Mouse (Mus musculus) Muller cell, postnatal 12 days (primary cell): ENCODE data around the gene Prkar1b.
A peak's percentile ranks its signal among the peaks of the same experiment; 100 is the strongest.

ENCODE experiments used
- DNase-seq: peaks from one replicate; pipeline ENCODE4 v3.0.0-alpha.2; 2015; ENCODE audit errors: inconsistent ontology term

The Prkar1b gene

GRCm38 (mm10) chr5:139004588-139004987, 145.2 kb downstream of the Prkar1b start:
- no peak for DNase-seq

- no peak for DNase-seq
Observed at GRCm38 (mm10) chr5:138999716-139000115, 150.1 kb downstream of the Prkar1b start.

DNA sequence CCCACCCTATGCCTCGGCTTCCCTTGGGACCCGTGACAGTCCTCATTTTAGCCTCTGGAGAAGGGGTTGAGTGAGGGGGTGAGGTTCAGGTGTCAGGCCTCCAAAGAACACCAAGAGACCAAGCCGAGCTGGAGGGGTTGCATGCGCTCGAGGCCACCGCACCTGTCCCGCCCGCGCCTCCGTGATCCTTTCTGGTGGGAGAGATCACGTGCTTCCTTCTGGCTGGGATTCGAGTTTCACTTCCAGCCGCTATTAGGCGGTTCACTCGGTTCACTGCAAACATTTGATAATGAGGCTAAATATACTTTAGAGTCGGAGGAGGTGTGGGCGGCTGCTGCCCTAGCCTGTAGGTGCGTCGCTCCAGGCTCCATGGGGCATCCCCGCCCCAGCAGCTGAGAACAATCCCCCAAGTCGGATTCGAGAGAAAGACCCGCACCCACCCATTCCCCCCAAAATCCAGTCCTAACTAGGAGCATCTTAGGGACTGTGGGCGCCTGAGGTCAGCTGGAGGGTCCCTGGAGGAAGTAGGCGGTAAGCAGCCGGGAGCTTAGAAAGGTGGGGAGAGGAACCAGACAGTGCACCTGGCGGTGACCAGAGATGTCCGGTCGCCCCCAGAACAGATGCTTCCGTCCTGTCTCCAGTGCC, 151.7 kb downstream of the Prkar1b start:
- peak; percentile 61 for DNase-seq

- DNase-seq = peak; percentile 91
Observed at GRCm38 (mm10) chr5:138997171-138997788, 152.5 kb downstream of the Prkar1b start, which contains the start of gene Pdgfa. Gene Pdgfa (minus strand): TSS chr5:138997370.

- DNase-seq = no peak
Observed at GRCm38 (mm10) chr5:138996322-138997073, 153.3 kb downstream of the Prkar1b start.

- peak; percentile 94 for DNase-seq
Observed at GRCm38 (mm10) chr5:138995721-138996311, 154.0 kb downstream of the Prkar1b start.

DNA sequence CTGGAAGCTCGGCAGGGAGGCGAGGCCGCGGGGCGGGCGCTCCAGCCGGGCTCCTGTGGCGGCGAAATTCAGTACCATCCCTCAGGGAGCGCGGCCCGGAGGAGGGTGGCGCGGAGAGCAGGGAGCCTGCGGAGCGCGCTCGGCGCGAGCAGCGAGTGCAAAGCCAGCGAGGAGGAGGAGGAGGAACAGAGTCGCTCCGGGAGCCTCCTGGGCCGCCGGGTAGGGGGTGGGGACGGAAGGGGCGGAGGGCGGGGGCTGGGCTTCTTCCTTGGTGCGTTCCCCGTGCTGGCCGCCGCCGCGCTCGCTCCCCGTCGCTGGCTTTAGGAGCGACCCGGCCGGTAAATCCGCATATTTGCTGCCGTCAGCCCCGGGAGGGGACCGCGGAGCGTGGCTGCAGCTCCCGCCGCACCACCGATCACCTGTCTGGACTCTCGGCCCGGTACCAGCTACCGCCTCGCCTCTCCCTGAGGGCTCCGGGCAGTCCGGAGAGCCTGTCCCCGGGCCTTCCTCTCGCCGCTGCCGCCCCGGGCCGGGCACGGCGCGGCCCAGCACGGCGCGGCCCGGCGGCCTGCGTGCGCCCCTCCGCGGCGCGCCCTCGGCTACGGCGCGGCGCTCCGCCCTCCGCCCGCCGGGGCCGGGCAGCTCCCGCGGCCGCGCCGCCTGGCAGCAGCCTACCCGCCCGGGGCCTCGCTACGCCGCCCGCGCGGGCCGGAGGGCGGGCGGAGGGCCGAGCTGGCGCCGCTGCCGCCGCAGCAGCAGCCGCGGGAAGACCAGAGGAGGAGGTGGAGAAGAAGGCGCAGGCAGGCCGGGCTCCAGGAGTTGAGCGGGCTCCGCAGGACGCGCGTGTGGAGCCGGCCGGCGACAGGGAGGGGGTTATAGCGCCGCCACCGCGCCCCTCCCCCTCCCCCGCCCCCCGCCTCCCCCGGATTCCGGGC, 154.7 kb downstream of the Prkar1b start:
- DNase-seq = peak; percentile 90

DNA sequence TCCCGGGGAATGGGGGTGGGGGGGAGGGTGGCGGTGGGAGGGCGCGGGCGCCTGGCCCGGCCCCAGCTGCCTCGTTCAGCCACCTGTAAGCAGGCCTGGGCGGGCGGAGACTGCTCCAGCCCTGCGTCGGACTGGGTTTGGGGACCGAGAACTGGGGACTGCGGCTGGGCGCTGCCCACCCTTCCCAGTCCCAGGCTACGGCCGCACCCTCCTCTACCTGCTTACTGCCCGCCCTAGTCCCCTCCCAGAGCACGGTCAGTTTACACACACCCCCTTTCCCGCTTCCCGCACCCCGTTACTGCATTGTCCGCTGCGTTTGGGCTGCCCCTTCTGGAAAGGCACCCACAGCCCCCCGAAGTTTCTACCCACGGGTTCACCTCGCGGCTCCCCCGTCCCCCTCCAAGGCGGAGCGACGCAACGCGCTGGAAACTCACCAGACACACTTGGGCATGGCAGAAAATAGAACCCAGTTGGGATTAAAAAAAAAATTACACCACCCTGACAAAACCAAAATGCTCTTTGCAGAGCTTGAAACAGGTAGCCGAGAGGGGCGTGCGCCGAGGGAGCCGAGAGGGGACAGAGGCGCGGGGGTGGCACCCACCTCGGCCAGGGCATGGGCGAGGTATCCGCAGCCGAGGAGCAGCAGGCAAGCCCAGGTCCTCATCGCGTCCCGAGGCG, 155.6 kb downstream of the Prkar1b start:
- DNase-seq = peak; percentile 56

GRCm38 (mm10) chr5:138993371-138994107, 156.3 kb downstream of the Prkar1b start:
- peak; percentile 47 for DNase-seq

GRCm38 (mm10) chr5:138992611-138993370, 157.0 kb downstream of the Prkar1b start:
- peak; percentile 66 for DNase-seq

- no peak for DNase-seq
Observed at GRCm38 (mm10) chr5:138991734-138992133, 158.1 kb downstream of the Prkar1b start.

DNA sequence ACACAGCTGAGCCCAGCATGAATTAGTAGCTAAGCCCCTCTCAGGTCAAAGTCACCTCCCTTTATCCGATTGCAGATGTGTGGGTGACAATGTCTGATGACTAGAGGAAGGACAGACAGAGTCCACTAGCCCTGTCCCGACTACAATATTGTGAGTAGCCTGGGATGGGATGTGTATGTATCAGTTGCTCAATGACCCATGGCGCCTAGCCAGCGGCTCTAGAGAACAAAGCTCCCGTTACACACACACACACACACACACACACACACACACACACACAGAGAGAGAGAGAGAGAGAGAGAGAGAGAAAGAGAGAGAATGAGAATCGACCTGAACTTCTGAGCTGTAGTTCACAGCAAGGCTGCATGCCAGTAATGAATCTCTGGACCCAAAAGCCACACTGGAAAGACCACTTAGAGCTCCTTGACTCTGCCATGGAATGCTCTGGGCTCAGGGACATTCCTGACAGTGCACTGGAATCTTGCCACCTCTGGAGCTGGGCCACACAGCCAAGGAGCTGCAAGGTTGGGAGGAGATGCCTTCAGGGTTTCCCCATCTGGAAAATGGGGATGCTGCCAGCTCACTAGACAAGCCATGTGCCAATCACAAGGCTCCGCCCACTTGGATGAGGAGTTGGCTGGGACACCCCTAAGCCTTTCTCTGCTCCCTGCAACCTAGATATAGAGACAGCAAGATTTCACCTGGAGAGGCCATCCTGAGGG, 159.0 kb downstream of the Prkar1b start:
- peak; percentile 84 for DNase-seq

DNA sequence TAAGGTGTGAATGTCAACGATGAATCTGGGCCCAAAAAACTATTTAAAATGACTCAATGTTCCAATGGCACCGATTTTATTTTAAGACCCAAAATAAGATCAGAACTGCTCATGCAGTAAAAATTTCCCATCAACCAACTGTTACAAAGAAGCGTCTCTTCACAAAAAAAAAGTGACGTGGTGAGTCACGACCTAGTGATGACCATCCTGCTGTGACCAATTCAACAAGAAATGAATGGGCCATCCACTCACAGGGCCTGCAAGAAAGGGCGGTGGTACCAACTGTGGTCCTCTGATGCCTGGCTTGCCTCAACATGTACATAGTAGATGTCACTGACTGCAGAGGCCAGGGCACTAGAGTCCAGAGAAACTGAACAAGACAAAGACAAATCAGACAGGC, 160.2 kb downstream of the Prkar1b start:
- peak; percentile 83 for DNase-seq

DNA sequence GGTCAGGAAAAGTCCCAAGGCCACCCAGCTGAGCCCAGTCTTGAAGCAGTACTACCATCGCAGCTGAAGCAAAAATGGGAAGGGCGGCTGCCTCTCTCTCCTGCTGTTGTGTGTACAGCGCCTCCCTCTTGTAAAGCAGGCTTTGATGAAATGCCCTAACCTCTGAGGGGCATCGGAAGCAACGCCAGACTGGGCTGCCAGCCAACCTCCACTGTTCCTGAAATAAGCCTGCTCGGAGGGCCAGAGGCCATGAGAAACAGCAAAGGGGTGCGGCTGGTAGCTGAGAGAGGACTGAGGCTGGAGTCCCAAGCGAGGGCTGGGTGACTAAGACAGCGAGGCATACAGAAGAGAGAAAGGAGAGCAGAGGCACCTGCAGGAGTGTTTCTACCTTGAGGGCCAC, 161.0 kb downstream of the Prkar1b start:
- DNase-seq = peak; percentile 87

- no peak for DNase-seq
Observed at GRCm38 (mm10) chr5:138987994-138988393, 161.8 kb downstream of the Prkar1b start.

DNA sequence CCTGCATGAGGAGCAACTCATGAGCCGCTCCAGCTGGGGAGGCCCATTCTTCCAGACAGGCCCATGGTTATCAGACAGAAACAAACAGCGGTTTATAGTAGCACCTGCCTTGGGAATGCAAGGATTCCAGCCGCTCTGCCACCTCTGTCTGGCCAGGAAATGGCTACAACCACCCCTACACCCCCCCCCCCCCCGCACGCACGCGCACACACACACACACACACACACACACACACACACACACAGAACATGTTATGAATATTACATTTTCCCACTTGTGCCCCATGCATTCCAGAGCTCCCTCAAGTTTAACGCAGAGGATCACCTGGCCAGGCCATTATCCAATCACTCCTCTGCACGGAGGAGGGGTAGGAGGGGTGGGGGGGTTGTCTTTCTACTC, 167.9 kb downstream of the Prkar1b start:
- DNase-seq = no peak

DNA sequence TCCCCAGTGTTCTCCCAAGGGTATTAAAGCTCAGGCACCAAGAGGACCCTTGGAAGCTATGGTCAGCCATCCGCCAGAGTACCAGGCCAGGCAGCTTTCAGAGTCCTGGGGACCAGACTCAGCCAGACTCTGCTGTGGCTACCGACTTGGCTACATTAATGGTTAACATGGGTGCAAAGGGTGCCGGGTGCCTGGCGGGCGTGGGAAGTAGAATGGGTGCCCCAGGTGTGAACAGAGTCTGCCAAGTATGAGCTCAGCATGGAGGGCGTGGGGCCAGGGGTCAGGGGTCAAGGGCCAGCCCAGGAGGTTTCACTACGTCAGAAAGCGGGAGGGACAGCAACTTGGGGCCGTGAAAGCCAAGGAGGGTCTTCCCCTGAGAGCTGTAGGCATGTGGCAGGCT, 169.2 kb downstream of the Prkar1b start:
- DNase-seq = no peak

DNA sequence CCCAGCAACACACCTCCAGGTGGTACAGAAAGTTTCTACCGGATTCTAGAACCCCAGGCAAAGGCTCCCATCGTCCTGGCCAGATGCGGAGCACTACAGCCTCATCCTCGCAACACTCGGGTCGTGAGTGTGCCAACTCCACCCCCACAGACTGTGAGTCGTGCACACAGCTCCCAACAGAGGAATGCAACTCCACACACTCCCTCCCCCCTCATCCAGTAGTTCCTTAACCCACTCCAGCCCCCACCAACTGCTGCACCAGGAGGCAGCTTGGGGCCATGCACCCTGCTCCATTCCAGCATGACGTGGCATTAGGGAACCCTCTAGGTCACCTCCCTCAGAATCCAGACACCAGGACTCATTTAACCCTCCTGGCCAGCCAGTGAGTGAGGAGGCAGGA, 170.0 kb downstream of the Prkar1b start:
- DNase-seq = peak; percentile 48

- no peak for DNase-seq
Observed at GRCm38 (mm10) chr5:138977759-138978158, 172.0 kb downstream of the Prkar1b start.
